In genomic region chr4:10508163-10508821, GRCm38 (mm10) we compare ENCODE assay signal across 10 mouse cellular contexts.
DNase-seq lines count a peak whose midpoint lies in the region; ATAC-seq and TF ChIP-seq lines count a peak whose summit lies in the region.
"Had no signal": no experiment of that assay in that cellular context is flagged by ENCODE, and none has a peak within 500 bp of the region (broad histone marks: within the 10 kb centered on the region; RNA-seq: fewer than 3 reads in every experiment).

No protein-coding gene starts in this region.

- ATAC-seq in midbrain, embryonic 14.5 days (ENCODE audit: low FRiP score, low TSS enrichment): 0 out of 2 replicates have a peak, but pooled peaks have one; percentile 22

- no peaks in the 10 kb centered on the region for H3K9me3 ChIP-seq in midbrain, embryonic 14.5 days (ENCODE audit: control insufficient read depth, low read length)
- H3K9me3 ChIP-seq: limb, embryonic 13.5 days had no signal

- 73% methylated on average over 6 of the region's 6 CpGs for WGBS in bone marrow, adult 2 months
- WGBS in midbrain, embryonic 14.5 days: 68% methylated on average over 6 of the region's 6 CpGs

- H3K4me2 ChIP-seq in midbrain, embryonic 14.5 days (ENCODE audit: low read length): no peak overlapping the region
- H3K4me2 ChIP-seq: limb, embryonic 13.5 days had no signal

- H3K9ac ChIP-seq in midbrain, embryonic 14.5 days (replicated peaks; ENCODE audit: low read length): no peak overlapping the region
- H3K9ac ChIP-seq: limb, embryonic 13.5 days had no signal

- TF ChIP-seq CTCF in left cerebral cortex, adult 2 months (IDR thresholded peaks at IDR 0.05): peak; percentile 45
- 0 out of 2 replicates have a peak, but pooled peaks have one; percentile 19 for TF ChIP-seq CTCF in bone marrow, adult 2 months (IDR thresholded peaks at IDR 0.05; ENCODE audit: control insufficient read depth, insufficient read depth, low read length)

- H3K27me3 ChIP-seq in midbrain, embryonic 14.5 days (ENCODE audit: control insufficient read depth, insufficient read depth, low read length): no peaks in the 10 kb centered on the region
- H3K27me3 ChIP-seq: limb, embryonic 13.5 days had no signal

- TF ChIP-seq POLR2A in bone marrow, adult 2 months (IDR thresholded peaks at IDR 0.05; ENCODE audit: borderline replicate concordance, control insufficient read depth, low read depth, low read length): no peak

- H3K4me1 ChIP-seq in bone marrow, adult 2 months (ENCODE audit: control insufficient read depth, insufficient read depth, low read length): no peaks in the 10 kb centered on the region
- H3K4me1 ChIP-seq in midbrain, embryonic 14.5 days (ENCODE audit: control insufficient read depth, insufficient read depth, low read length): no peaks in the 10 kb centered on the region
- H3K4me1 ChIP-seq: limb, embryonic 13.5 days had no signal

- H3K27ac ChIP-seq in left cerebral cortex, adult 2 months: no peak overlapping the region
- no peak overlapping the region for H3K27ac ChIP-seq in bone marrow, adult 2 months (ENCODE audit: control insufficient read depth, insufficient read depth, low read depth, low read length, poor library complexity)
- no peak overlapping the region for H3K27ac ChIP-seq in midbrain, embryonic 14.5 days (replicated peaks; ENCODE audit: low read depth, low read length)
- H3K27ac ChIP-seq: limb, embryonic 13.5 days had no signal

- no peaks in the 10 kb centered on the region for H3K36me3 ChIP-seq in midbrain, embryonic 14.5 days (ENCODE audit: control insufficient read depth, insufficient read depth, low read length)
- H3K36me3 ChIP-seq: limb, embryonic 13.5 days had no signal

- no peak overlapping the region for H3K4me3 ChIP-seq in left cerebral cortex, adult 2 months
- no peak overlapping the region for H3K4me3 ChIP-seq in bone marrow, adult 2 months (replicated peaks; ENCODE audit: control insufficient read depth, low read depth, low read length)
- H3K4me3 ChIP-seq in midbrain, embryonic 14.5 days (replicated peaks; ENCODE audit: low read depth, low read length): no peak overlapping the region
- H3K4me3 ChIP-seq: erythroblast, embryonic 14.5 days; limb, embryonic 13.5 days had no signal

- intact Hi-C loops in left cerebral cortex, adult 2 months (cut with DNase I): no loop called here

- DNase-seq in adrenal gland, adult 2 months: peak; percentile 1
- no peak for DNase-seq in adrenal gland, adult 8-10 months
- peak in 1 of 2 experiments; percentile 9 for DNase-seq in left cerebral cortex, adult 2 months (ENCODE audit: extremely low spot score in 1 of 2, low spot score in 2 of 2)
- no peak for DNase-seq in left cerebral cortex, adult 11 months (ENCODE audit: low spot score)
- DNase-seq in kidney, postnatal 10 days: peak; percentile 37
- peak; percentile 24 for DNase-seq in midbrain, embryonic 14.5 days
- DNase-seq in urinary bladder, adult 18-20 months (ENCODE audit: low spot score in 2 of 2): no peak

Comparison
In these comparisons a context has a peak if more than half of its experiments do, and no peak if none do; other contexts are left out.
1. DNase-seq: peak in adrenal gland, adult 2 months (single experiment), kidney, postnatal 10 days (single experiment) and midbrain, embryonic 14.5 days (single experiment); none in adrenal gland, adult 8-10 months (single experiment), left cerebral cortex, adult 11 months (single experiment) and urinary bladder, adult 18-20 months (0 of 2).